Mouse (Mus musculus) heart, embryonic 14.5 days (tissue): ENCODE measurements around the gene Spsb1. TPM values are rescaled to one million over a fixed set of nuclear protein-coding genes. Genes with fewer than 3 reads are reported as not detected.

Experiments used
- ATAC-seq: fragments of 200-750 bp; cut with Nextera tagmentation; 2 replicates; pipeline ENCODE4 v1.8.0; 2017; ENCODE audit warnings: low read depth, moderate TSS enrichment; ENCODE audit not compliant: insufficient number of reproducible peaks, insufficient read depth, low FRiP score
- H3K27ac ChIP-seq, 2 experiments: fragments of 200-500 bp in 1 of 2; fragments of 300-500 bp in 1 of 2; sonication (generic) in 1 of 2; replicated peaks in 1 of 2; 2 replicates each; pipeline ENCODE4 v1.5.1; 2012 to 2014; ENCODE audit warnings: low read depth in 2 of 2, low read length in 2 of 2, control low read depth in 1 of 2, mild to moderate bottlenecking in 1 of 2, mixed read lengths in 1 of 2; ENCODE audit not compliant: control insufficient read depth in 1 of 2, insufficient read depth in 1 of 2
- H3K27me3 ChIP-seq: fragments of 300-500 bp; sonication (generic); 2 replicates; pipeline ENCODE4 v1.6.1; 2014; ENCODE audit warnings: mild to moderate bottlenecking, low read length, control low read depth; ENCODE audit not compliant: control insufficient read depth, insufficient read depth
- H3K36me3 ChIP-seq: fragments of 300-500 bp; sonication (generic); 2 replicates; pipeline ENCODE4 v1.6.1; 2014; ENCODE audit warnings: mild to moderate bottlenecking, control low read depth, low read length, mixed read lengths; ENCODE audit not compliant: control insufficient read depth, insufficient read depth
- H3K4me1 ChIP-seq, 2 experiments: fragments of 200-500 bp in 1 of 2; fragments of 300-500 bp in 1 of 2; sonication (generic) in 1 of 2; 2 replicates each; pipeline ENCODE4 v1.6.1; 2012 to 2014; ENCODE audit warnings: low read length in 2 of 2, control low read depth in 1 of 2, mixed read lengths in 1 of 2; ENCODE audit not compliant: control insufficient read depth in 2 of 2, insufficient read depth in 2 of 2
- H3K4me2 ChIP-seq: fragments of 300-500 bp; sonication (generic); 2 replicates; pipeline ENCODE4 v1.6.1; 2014; ENCODE audit warnings: mild to moderate bottlenecking, low read length
- H3K4me3 ChIP-seq, 2 experiments: fragments of 200-500 bp in 1 of 2; fragments of 300-500 bp in 1 of 2; sonication (generic) in 1 of 2; 2 replicates each; pipeline ENCODE4 v1.5.1; 2012 to 2014; ENCODE audit warnings: low read length in 2 of 2, mild to moderate bottlenecking in 2 of 2, control low read depth in 1 of 2, low read depth in 1 of 2, moderate library complexity in 1 of 2; ENCODE audit not compliant: control insufficient read depth in 1 of 2, insufficient read depth in 1 of 2
- H3K9ac ChIP-seq: fragments of 300-500 bp; sonication (generic); 2 replicates; pipeline ENCODE4 v1.6.1; 2014; ENCODE audit warnings: mild to moderate bottlenecking, low read length
- H3K9me3 ChIP-seq: fragments of 300-500 bp; sonication (generic); 2 replicates; pipeline ENCODE4 v1.6.1; 2016; ENCODE audit warnings: low read length, control low read depth; ENCODE audit not compliant: control insufficient read depth
- WGBS: fragments of 180-500 bp; shearing (Covaris S2); extraction: QIAGEN DNeasy Blood & Tissue Kit; methylation state at CpG from one replicate; pipeline ENCODE4 v1.1.7; 2014; 5-methylcytosine and 5-hydroxymethylcytosine counted together
- polyA plus RNA-seq: library from polyadenylated mRNA; unstranded; fragments of >200 nt; fragmentation: Nextera tagmentation; extraction: Ambion mirVana; gene quantifications from 2 replicates; pipeline ENCODE4 v1.2.1, GENCODE M21; 2014

Gene Spsb1
- polyA plus RNA-seq, 1 experiment from 2014 or later: 6.3 TPM

DNA sequence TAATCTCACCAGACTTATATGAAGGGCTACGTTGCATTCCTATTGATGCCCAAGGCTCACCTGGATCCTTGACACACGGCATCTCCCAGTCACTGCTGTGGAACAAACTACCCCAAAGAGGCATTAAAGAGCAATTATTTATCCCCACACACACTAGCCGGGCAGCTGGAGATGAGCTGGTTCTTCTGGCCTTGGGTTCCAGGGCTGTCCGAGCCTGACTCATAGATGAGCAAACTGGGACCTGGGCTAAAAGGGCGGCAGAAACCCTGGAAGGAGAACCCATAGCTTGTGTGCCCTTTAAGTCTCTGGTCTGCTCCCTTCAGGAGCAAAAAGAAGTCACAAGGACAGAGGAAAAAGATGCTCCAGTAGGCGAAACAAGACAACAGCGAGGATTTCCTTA lies 5.5 kb upstream of the Spsb1 start:
- Histone ChIP-seq H3K27ac (no peak overlapping the region), H3K9me3 (no peaks in the 10 kb centered on the region), H3K4me1 (peaks cover 7% of the 10 kb centered on the region in 2 experiments), H3K4me2 (no peak overlapping the region), H3K9ac (no peak overlapping the region), H3K27me3 (peaks cover 20% of the 10 kb centered on the region), H3K4me3 (no peak overlapping the region), H3K36me3 (no peaks in the 10 kb centered on the region)
- ATAC-seq: no peak
- WGBS: 84% methylated on average over 7 of the region's 7 CpGs

GRCm38 (mm10) chr4:149959816-149960215 lies 5.0 kb upstream of the Spsb1 start:
- Histone ChIP-seq H3K9ac (no peak overlapping the region), H3K4me2 (no peak overlapping the region), H3K9me3 (no peaks in the 10 kb centered on the region), H3K36me3 (no peaks in the 10 kb centered on the region), H3K27ac (no peak overlapping the region), H3K27me3 (peaks cover 20% of the 10 kb centered on the region), H3K4me1 (peaks cover 7 to 9% of the 10 kb centered on the region in 2 experiments), H3K4me3 (no peak overlapping the region)
- 53% methylated on average over 10 of the region's 10 CpGs for WGBS
- no peak for ATAC-seq

DNA sequence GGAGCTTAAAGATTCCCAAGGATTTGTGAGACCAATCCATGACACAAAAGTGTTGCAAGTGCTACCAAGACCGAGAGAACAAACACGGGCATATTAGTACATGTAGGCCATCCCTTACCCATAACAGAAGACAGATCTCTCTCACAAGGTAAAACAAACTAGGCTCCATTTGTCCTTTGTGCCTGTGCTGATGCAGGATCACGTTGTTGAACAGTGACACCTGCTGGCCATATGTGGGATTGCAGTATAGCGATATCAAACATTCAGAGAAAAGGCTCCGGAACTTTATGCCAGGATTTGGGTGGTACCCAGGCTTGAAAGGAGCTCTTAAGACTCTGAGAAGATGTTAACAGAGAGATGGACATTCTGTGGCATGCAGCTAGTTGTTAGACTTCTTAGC lies 3.7 kb upstream of the Spsb1 start:
- no peaks in the 10 kb centered on the region for H3K9me3 ChIP-seq
- H3K27me3 ChIP-seq: peaks cover 20% of the 10 kb centered on the region
- H3K4me3 ChIP-seq: no peak overlapping the region
- H3K27ac ChIP-seq: no peak overlapping the region
- no peak overlapping the region for H3K9ac ChIP-seq
- H3K4me2 ChIP-seq: no peak overlapping the region
- whole genome bisulfite sequencing: 4% methylated on average over 5 of the region's 5 CpGs
- no peaks in the 10 kb centered on the region for H3K36me3 ChIP-seq
- peaks cover 9 to 10% of the 10 kb centered on the region in 2 experiments for H3K4me1 ChIP-seq
- ATAC-seq: no peak

GRCm38 (mm10) chr4:149956048-149956447 lies 1.2 kb upstream of the Spsb1 start:
- Histone ChIP-seq H3K9me3 (no peaks in the 10 kb centered on the region), H3K4me2 (peak overlapping the region; percentile 98), H3K4me1 (peaks cover 9 to 13% of the 10 kb centered on the region in 2 experiments), H3K27me3 (peaks cover 23% of the 10 kb centered on the region), H3K27ac (no peak overlapping the region), H3K36me3 (no peaks in the 10 kb centered on the region), H3K4me3 (peak overlapping the region in 1 of 2 experiments; percentile 61; a peak in 2 of 4 replicates), H3K9ac (no peak overlapping the region)
- 30% methylated on average over 13 of the region's 13 CpGs for WGBS
- no peak for ATAC-seq

- peaks cover 23% of the 10 kb centered on the region for H3K27me3 ChIP-seq
- H3K4me1 ChIP-seq: peaks cover 9 to 13% of the 10 kb centered on the region in 2 experiments
- H3K27ac ChIP-seq: no peak overlapping the region
- no peaks in the 10 kb centered on the region for H3K36me3 ChIP-seq
- peak overlapping the region; percentile 41 to 61 for H3K4me3 ChIP-seq
- peak overlapping the region; percentile 98 for H3K4me2 ChIP-seq
- no peak for ATAC-seq
- H3K9me3 ChIP-seq: no peaks in the 10 kb centered on the region
- 13% methylated on average over 15 of the region's 15 CpGs for WGBS
- H3K9ac ChIP-seq: peak overlapping the region; percentile 60
These were observed 788 bp upstream of the Spsb1 start for GRCm38 (mm10) chr4:149955631-149956030.

DNA sequence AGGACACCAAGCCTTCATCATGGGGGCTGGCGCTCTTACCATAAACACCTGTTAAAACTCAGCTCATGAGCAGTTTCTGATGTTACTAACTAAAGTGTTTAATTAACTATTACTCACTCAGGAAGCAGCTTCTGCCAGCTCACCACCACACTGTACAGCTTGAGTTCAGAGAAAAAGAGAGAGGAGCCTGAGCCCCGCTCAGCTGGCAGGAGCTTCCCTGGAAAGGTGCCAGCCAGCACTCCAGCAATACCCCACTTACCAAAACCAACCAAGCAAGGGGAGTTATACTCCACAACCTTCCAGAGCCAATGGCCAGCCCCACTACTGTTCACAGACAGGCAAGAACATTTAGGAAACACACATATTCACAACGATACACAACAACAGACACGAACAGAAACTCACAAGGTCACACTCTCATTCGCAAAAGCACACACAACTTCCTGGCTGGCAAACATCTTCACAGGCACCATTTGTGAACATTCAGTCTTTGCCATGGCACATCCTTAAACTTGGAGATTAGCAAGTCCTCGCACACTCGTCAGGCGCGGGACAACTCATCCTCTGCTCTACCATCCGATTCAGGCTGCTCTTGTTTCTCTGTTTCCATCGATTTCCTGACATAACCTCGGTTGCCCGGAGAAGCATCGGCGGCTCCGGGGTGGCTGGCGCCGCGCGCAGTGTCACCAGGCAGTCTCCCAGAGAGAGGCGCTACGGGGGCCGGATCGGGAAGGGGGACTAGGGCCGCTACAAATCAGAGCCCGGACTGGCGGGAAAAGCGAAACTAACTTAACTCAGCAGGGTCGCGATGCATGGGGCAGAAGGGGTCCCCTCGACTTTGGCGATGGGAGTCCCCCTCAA lies 992 bp downstream of the Spsb1 start:
- H3K4me1 ChIP-seq: peaks cover 9 to 15% of the 10 kb centered on the region in 2 experiments
- peak overlapping the region; percentile 61 to 75 for H3K4me3 ChIP-seq
- no peak for ATAC-seq
- H3K9me3 ChIP-seq: no peaks in the 10 kb centered on the region
- peak overlapping the region; percentile 98 for H3K4me2 ChIP-seq
- peak overlapping the region; percentile 76 for H3K9ac ChIP-seq
- 4% methylated on average over 32 of the region's 32 CpGs for WGBS
- no peaks in the 10 kb centered on the region for H3K36me3 ChIP-seq
- H3K27ac ChIP-seq: peak overlapping the region in 1 of 2 experiments; percentile 45; a peak in 2 of 4 replicates
- peaks cover 23% of the 10 kb centered on the region for H3K27me3 ChIP-seq

- Histone ChIP-seq H3K4me2 (no peak overlapping the region), H3K27me3 (peaks cover 19% of the 10 kb centered on the region), H3K9ac (no peak overlapping the region), H3K9me3 (no peaks in the 10 kb centered on the region), H3K4me1 (peaks cover 23 to 29% of the 10 kb centered on the region in 2 experiments), H3K36me3 (no peaks in the 10 kb centered on the region), H3K27ac (no peak overlapping the region), H3K4me3 (no peak overlapping the region)
- WGBS: 86% methylated on average over 9 of the region's 9 CpGs
- no peak for ATAC-seq
These were observed 2.6 kb downstream of the Spsb1 start for GRCm38 (mm10) chr4:149952201-149952600.
